Mouse (Mus musculus) embryonic facial prominence, embryonic 12.5 days (tissue): Measurements from ENCODE around the gene Ubtf. TPM values are rescaled to one million over a fixed set of nuclear protein-coding genes. Genes with fewer than 3 reads are reported as not detected.

Experiments used
- ATAC-seq: fragments of 200-750 bp; cut with Nextera tagmentation; 2 replicates; pipeline ENCODE4 v1.8.0; 2017; ENCODE audit not compliant: insufficient number of reproducible peaks, insufficient read depth, low FRiP score, low TSS enrichment
- H3K27ac ChIP-seq: fragments of 300-500 bp; sonication (generic); 2 replicates; pipeline ENCODE4 v1.5.1; 2016; ENCODE audit warnings: mild to moderate bottlenecking
- H3K27me3 ChIP-seq: fragments of 300-500 bp; sonication (generic); 2 replicates; pipeline ENCODE4 v1.6.1; 2016; ENCODE audit warnings: mild to moderate bottlenecking, moderate library complexity
- H3K36me3 ChIP-seq: fragments of 300-500 bp; sonication (generic); 2 replicates; pipeline ENCODE4 v1.6.1; 2016; ENCODE audit warnings: mild to moderate bottlenecking
- H3K4me1 ChIP-seq: fragments of 300-500 bp; sonication (generic); 2 replicates; pipeline ENCODE4 v1.6.1; 2016
- H3K4me2 ChIP-seq: fragments of 300-500 bp; sonication (generic); replicated peaks from 2 replicates; pipeline ENCODE4 v1.6.1; 2016; ENCODE audit warnings: mild to moderate bottlenecking, moderate library complexity
- H3K4me3 ChIP-seq: fragments of 300-500 bp; sonication (generic); 2 replicates; pipeline ENCODE4 v1.5.1; 2016; ENCODE audit warnings: mild to moderate bottlenecking
- H3K9ac ChIP-seq: fragments of 300-500 bp; sonication (generic); 2 replicates; pipeline ENCODE4 v1.6.1; 2016; ENCODE audit warnings: mild to moderate bottlenecking, moderate library complexity
- H3K9me3 ChIP-seq: fragments of 300-500 bp; sonication (generic); 2 replicates; pipeline ENCODE4 v1.6.1; 2016; ENCODE audit warnings: mild to moderate bottlenecking, moderate library complexity
- WGBS: fragments of 180-500 bp; shearing (Covaris S2); methylation state at CpG from one replicate; pipeline ENCODE4 v1.1.7; 2016; 5-methylcytosine and 5-hydroxymethylcytosine counted together
- polyA plus RNA-seq: library from polyadenylated mRNA; unstranded; fragments of >200 nt; fragmentation: Nextera tagmentation; extraction: Ambion mirVana; gene quantifications from 2 replicates; pipeline ENCODE4 v1.2.1, GENCODE M21; 2016

Gene Ubtf
- polyA plus RNA-seq, 1 experiment from 2014 or later: 103 TPM

- Histone ChIP-seq H3K4me1 (no peaks in the 10 kb centered on the region), H3K9me3 (no peaks in the 10 kb centered on the region), H3K27ac (no peak overlapping the region), H3K9ac (no peak overlapping the region; the same call in 1 of the 2 replicates), H3K4me2 (no peak overlapping the region), H3K4me3 (no peak overlapping the region), H3K27me3 (no peaks in the 10 kb centered on the region), H3K36me3 (no peaks in the 10 kb centered on the region)
- ATAC-seq: no peak
- 69% methylated on average over 12 of the region's 12 CpGs for WGBS
These were observed 23.2 kb upstream of the Ubtf start for GRCm38 (mm10) chr11:102342742-102343141.

- H3K27ac ChIP-seq: no peak overlapping the region
- ATAC-seq: no peak
These were observed 21.6 kb upstream of the Ubtf start for GRCm38 (mm10) chr11:102341101-102341500.

GRCm38 (mm10) chr11:102339624-102340023 is 20.1 kb upstream of the Ubtf start:
- Histone ChIP-seq H3K9me3 (no peaks in the 10 kb centered on the region), H3K36me3 (no peaks in the 10 kb centered on the region), H3K27me3 (no peaks in the 10 kb centered on the region), H3K27ac (no peak overlapping the region), H3K4me3 (no peak overlapping the region), H3K4me1 (no peaks in the 10 kb centered on the region), H3K9ac (no peak overlapping the region), H3K4me2 (no peak overlapping the region)
- ATAC-seq: no peak
- 55% methylated on average over 4 of the region's 4 CpGs for WGBS

More at GRCm38 (mm10) chr11:102341101-102341500, 21.6 kb upstream of the Ubtf start:
- no peaks in the 10 kb centered on the region for H3K9me3 ChIP-seq
- H3K27me3 ChIP-seq: no peaks in the 10 kb centered on the region
- no peak overlapping the region for H3K9ac ChIP-seq
- no peak overlapping the region for H3K4me2 ChIP-seq
- no peaks in the 10 kb centered on the region for H3K36me3 ChIP-seq
- H3K4me3 ChIP-seq: no peak overlapping the region
- no peaks in the 10 kb centered on the region for H3K4me1 ChIP-seq
- WGBS: 82% methylated on average over 4 of the region's 4 CpGs

- no peak for ATAC-seq
These were observed 19.7 kb upstream of the Ubtf start for GRCm38 (mm10) chr11:102339195-102339594.

GRCm38 (mm10) chr11:102338561-102338960 is 19.0 kb upstream of the Ubtf start:
- ATAC-seq: no peak
- Histone ChIP-seq H3K9me3 (no peaks in the 10 kb centered on the region), H3K27me3 (no peaks in the 10 kb centered on the region), H3K36me3 (no peaks in the 10 kb centered on the region), H3K4me3 (no peak overlapping the region), H3K27ac (no peak overlapping the region), H3K9ac (no peak overlapping the region), H3K4me1 (no peaks in the 10 kb centered on the region), H3K4me2 (no peak overlapping the region)
- WGBS: 59% methylated on average over 3 of the region's 3 CpGs

More at GRCm38 (mm10) chr11:102339195-102339594, 19.7 kb upstream of the Ubtf start:
- H3K4me2 ChIP-seq: no peak overlapping the region
- H3K36me3 ChIP-seq: no peaks in the 10 kb centered on the region
- no peaks in the 10 kb centered on the region for H3K27me3 ChIP-seq
- H3K9ac ChIP-seq: no peak overlapping the region
- no peaks in the 10 kb centered on the region for H3K9me3 ChIP-seq
- no peak overlapping the region for H3K27ac ChIP-seq
- WGBS: 81% methylated on average over 11 of the region's 11 CpGs
- no peak overlapping the region for H3K4me3 ChIP-seq
- H3K4me1 ChIP-seq: no peaks in the 10 kb centered on the region

GRCm38 (mm10) chr11:102337921-102338320 is 18.4 kb upstream of the Ubtf start:
- 52% methylated on average over 1 of the region's 1 CpGs for WGBS
- H3K4me1 ChIP-seq: no peaks in the 10 kb centered on the region
- ATAC-seq: no peak
- no peaks in the 10 kb centered on the region for H3K27me3 ChIP-seq
- H3K9ac ChIP-seq: no peak overlapping the region
- no peaks in the 10 kb centered on the region for H3K9me3 ChIP-seq
- no peaks in the 10 kb centered on the region for H3K36me3 ChIP-seq
- H3K27ac ChIP-seq: no peak overlapping the region
- no peak overlapping the region for H3K4me2 ChIP-seq
- no peak overlapping the region for H3K4me3 ChIP-seq

- Histone ChIP-seq H3K4me1 (no peaks in the 10 kb centered on the region), H3K9ac (no peak overlapping the region), H3K9me3 (no peaks in the 10 kb centered on the region), H3K27ac (no peak overlapping the region), H3K36me3 (no peaks in the 10 kb centered on the region), H3K4me3 (no peak overlapping the region), H3K4me2 (no peak overlapping the region), H3K27me3 (no peaks in the 10 kb centered on the region)
- no peak for ATAC-seq
- 71% methylated on average over 1 of the region's 1 CpGs for WGBS
These were observed 16.6 kb upstream of the Ubtf start for GRCm38 (mm10) chr11:102336191-102336590.

- Histone ChIP-seq H3K4me3 (no peak overlapping the region), H3K27ac (no peak overlapping the region), H3K9me3 (no peaks in the 10 kb centered on the region), H3K4me1 (no peaks in the 10 kb centered on the region), H3K27me3 (no peaks in the 10 kb centered on the region), H3K9ac (no peak overlapping the region), H3K4me2 (no peak overlapping the region), H3K36me3 (no peaks in the 10 kb centered on the region)
- 47% methylated on average over 9 of the region's 9 CpGs for WGBS
- no peak for ATAC-seq
These were observed 15.6 kb upstream of the Ubtf start for GRCm38 (mm10) chr11:102334973-102335700.

- no peaks in the 10 kb centered on the region for H3K9me3 ChIP-seq
- no peaks in the 10 kb centered on the region for H3K36me3 ChIP-seq
- no peak overlapping the region for H3K9ac ChIP-seq
- H3K4me3 ChIP-seq: no peak overlapping the region
- H3K27ac ChIP-seq: no peak overlapping the region
- no peaks in the 10 kb centered on the region for H3K27me3 ChIP-seq
- H3K4me1 ChIP-seq: no peaks in the 10 kb centered on the region
- ATAC-seq: no peak
- WGBS: 67% methylated on average over 4 of the region's 4 CpGs
- no peak overlapping the region for H3K4me2 ChIP-seq
These were observed 14.5 kb upstream of the Ubtf start for GRCm38 (mm10) chr11:102334010-102334409.

- Histone ChIP-seq H3K27me3 (no peaks in the 10 kb centered on the region), H3K4me1 (no peaks in the 10 kb centered on the region), H3K27ac (no peak overlapping the region), H3K9ac (no peak overlapping the region), H3K4me2 (no peak overlapping the region), H3K36me3 (no peaks in the 10 kb centered on the region), H3K9me3 (no peaks in the 10 kb centered on the region), H3K4me3 (no peak overlapping the region)
- ATAC-seq: no peak
These were observed 13.5 kb upstream of the Ubtf start for GRCm38 (mm10) chr11:102333061-102333460.

- 58% methylated on average over 4 of the region's 4 CpGs for WGBS
- Histone ChIP-seq H3K4me3 (no peak overlapping the region), H3K4me1 (no peaks in the 10 kb centered on the region), H3K9ac (no peak overlapping the region), H3K9me3 (no peaks in the 10 kb centered on the region), H3K36me3 (no peaks in the 10 kb centered on the region), H3K4me2 (no peak overlapping the region), H3K27me3 (no peaks in the 10 kb centered on the region), H3K27ac (no peak overlapping the region)
- no peak for ATAC-seq
These were observed 12.3 kb upstream of the Ubtf start for GRCm38 (mm10) chr11:102331806-102332205.

GRCm38 (mm10) chr11:102330039-102330438 is 10.5 kb upstream of the Ubtf start:
- Histone ChIP-seq H3K9ac (no peak overlapping the region), H3K27me3 (no peaks in the 10 kb centered on the region), H3K4me1 (no peaks in the 10 kb centered on the region), H3K36me3 (no peaks in the 10 kb centered on the region), H3K9me3 (no peaks in the 10 kb centered on the region), H3K4me2 (no peak overlapping the region), H3K27ac (no peak overlapping the region), H3K4me3 (no peak overlapping the region)
- 71% methylated on average over 3 of the region's 3 CpGs for WGBS
- no peak for ATAC-seq
